Mouse (Mus musculus): ENCODE results near the gene Gdpgp1.

Gene Gdpgp1

GRCm38 (mm10) chr7:80197941-80198778, 34.5 kb upstream of the Gdpgp1 start:
- in situ Hi-C loops (cut with MboI; ENCODE audit: low pct_unique_long_range_greater_than_20kb in 1 of 2, low sequenced_read_pairs in 2 of 2, unreplicated experiment in 1 of 2) = no loop called here

DNA sequence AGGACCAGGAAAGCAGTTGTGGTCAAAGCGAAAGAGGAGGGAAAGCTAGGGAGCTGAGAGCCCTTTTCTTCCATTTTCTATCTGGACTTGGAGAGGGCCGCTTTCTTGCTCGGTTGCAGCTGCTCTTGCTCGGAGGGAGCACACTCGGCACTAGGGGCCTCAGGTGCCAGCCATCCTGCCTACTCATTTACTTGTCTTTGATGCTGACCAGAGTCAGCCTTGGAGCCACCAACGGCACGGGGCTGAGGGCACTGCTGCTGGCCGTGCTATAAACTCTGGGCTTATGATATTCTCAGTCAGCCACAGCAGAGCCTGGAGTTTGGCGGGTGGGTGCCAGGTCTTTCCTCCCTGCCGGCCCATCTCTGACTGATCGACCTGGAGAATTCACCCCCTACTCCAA, 33.8 kb upstream of the Gdpgp1 start:
- in situ Hi-C loops (cut with MboI; ENCODE audit: low pct_unique_long_range_greater_than_20kb in 1 of 2, low sequenced_read_pairs in 2 of 2, unreplicated experiment in 1 of 2) = no loop called here

DNA sequence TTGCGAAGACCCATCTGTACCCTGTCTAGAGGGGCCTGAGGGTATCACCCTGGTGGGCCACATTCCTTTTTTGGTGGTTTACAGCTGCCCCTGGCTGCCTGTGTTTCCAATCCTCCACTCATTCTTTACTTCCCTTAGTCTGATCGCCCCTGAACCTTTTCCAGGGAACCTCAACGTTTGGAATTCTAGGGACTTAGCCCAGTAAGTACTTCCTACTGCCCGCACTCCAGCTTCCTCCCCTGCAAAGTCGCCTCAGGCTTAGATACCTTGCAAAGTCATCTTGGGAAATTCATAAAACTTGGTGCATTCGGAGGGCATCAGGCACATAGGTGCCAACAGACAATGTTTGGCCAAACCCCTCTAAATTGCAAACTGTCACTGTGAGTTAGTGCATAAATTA, 33.4 kb upstream of the Gdpgp1 start:
- in situ Hi-C loops (cut with MboI; ENCODE audit: low pct_unique_long_range_greater_than_20kb in 1 of 2, low sequenced_read_pairs in 2 of 2, unreplicated experiment in 1 of 2) = no loop called here

DNA sequence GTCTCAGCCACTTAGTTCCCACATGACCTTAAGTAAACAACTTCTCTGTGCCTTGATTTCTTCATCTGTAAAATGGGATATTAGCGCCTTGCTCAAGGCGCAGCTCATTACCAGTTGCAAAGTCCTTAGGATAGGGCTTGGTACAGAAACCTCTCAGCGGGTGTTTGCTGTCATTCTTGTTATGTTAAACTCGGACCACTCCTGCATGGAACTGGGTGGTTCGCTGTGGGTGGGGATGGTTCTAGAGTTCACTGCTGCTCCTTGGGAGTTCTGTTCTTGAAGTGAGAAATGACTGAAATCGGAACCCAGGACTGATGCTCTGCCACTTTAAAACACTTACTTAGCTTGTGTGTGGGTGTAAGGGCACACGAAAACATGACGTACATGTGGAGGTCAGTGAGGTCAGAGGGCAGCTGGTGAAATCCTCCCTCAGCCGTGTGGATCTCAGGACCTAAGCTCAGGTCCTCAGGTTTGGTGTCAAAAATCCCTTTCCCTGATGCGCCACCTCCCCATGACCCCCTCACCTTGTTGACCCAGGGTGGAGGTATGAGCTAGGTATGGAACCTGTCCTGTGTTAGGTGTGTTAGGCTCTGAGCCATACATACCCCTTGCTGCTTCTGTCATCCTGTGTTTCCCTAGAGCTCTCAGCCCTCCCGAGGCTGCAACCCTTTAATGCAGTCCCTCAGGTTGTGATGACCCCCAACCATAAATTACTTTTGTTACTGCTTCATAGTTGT, 32.6 kb upstream of the Gdpgp1 start:
- in situ Hi-C loops (cut with MboI; ENCODE audit: low pct_unique_long_range_greater_than_20kb in 1 of 2, low sequenced_read_pairs in 2 of 2, unreplicated experiment in 1 of 2) = no loop called here

DNA sequence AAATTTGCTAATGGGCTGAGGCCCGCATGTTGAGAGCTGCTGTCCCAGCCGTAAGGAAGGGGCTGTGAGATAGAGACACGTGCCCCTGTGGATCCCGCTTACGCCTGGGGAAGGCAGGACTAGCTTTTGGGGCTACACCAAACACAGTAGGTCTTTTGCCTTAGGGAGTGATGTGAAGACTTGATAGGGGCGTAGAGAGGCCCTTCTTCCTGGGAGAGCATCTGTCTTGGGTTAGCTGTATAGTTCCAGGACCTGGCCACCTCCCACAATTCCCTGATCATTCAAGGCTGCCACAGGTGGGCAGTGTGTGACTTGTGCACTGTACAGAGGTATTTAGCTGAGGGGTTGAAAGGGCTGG, 32.1 kb upstream of the Gdpgp1 start:
- in situ Hi-C loops (cut with MboI; ENCODE audit: low pct_unique_long_range_greater_than_20kb in 1 of 2, low sequenced_read_pairs in 2 of 2, unreplicated experiment in 1 of 2) = no loop called here

DNA sequence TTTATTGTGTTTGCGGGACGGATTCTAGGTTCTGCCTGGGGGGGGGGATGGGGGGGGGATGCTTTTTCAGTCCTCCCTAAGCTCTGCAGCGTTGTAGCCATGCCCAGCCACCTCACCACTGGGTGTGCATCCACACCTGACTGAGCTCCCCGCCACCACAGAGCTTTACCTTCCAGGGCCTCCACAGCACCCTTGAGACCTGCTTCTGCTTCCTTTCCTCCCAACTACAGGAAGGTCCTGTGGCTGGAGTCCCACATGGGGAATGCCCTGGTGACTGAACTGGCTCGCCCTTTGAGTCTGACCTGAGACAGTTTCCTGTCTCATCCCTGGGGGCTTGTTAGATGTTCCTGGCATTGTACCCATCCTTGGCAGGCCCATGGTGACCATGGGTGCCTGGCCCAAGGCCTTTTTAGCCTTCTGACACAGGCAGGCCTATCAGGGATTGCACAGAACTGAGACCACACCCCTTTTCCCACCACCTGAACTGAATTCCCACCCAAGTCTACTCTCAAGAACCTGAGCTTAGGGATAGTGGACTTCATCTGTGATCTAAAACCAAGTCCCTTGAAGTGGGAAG, 31.6 kb upstream of the Gdpgp1 start:
- in situ Hi-C loops (cut with MboI; ENCODE audit: low pct_unique_long_range_greater_than_20kb in 1 of 2, low sequenced_read_pairs in 2 of 2, unreplicated experiment in 1 of 2) = no loop called here

- in situ Hi-C loops (cut with MboI; ENCODE audit: low pct_unique_long_range_greater_than_20kb in 1 of 2, low sequenced_read_pairs in 2 of 2, unreplicated experiment in 1 of 2) = no loop called here
These were observed 30.7 kb upstream of the Gdpgp1 start for GRCm38 (mm10) chr7:80201888-80202540.

- in situ Hi-C loops (cut with MboI; ENCODE audit: low pct_unique_long_range_greater_than_20kb in 1 of 2, low sequenced_read_pairs in 2 of 2, unreplicated experiment in 1 of 2) = no loop called here
These were observed 29.7 kb upstream of the Gdpgp1 start for GRCm38 (mm10) chr7:80202961-80203360.

DNA sequence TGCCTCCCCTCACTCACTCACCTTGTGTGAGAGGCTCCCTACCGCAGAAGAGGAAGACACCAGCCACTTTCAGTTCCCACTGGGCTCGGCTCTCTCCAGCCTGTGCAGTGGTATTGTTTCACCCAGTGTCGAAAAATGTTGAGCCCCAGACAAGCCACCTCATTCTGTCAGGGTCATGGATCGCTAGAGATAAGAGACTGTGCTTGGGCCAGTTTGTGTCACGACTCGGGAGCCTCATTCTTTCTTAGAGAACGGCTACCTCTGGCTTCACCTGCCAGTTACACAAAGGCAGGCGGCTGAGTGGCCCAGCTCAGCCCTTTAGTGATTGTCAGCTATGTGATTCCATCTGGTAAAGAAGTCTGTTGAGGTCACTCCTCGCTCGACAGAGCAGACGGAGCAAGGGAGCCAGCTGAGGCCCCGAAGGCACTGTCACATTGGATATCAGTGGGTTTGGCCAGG, 29.0 kb upstream of the Gdpgp1 start:
- in situ Hi-C loops (cut with MboI; ENCODE audit: low pct_unique_long_range_greater_than_20kb in 1 of 2, low sequenced_read_pairs in 2 of 2, unreplicated experiment in 1 of 2) = no loop called here

DNA sequence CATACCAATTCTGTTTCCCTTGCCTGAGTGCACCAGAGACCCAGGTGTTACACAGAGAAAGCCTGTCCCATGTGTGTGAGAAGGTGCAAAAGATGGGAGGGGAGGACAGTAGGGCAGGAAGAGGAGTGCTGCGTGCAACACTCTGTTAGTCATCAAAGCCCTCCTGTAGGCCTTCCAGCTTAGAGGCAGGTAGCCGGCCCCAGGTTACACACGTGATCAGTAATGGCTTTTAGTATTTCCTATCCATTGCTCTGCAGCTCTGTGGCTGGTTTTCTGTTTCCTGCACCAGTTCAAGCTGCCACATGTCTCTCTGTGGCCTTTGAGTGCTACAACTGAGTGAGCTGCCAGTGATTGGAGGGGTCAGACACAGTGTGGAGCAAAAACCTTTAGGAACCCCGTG, 28.3 kb upstream of the Gdpgp1 start:
- in situ Hi-C loops (cut with MboI; ENCODE audit: low pct_unique_long_range_greater_than_20kb in 1 of 2, low sequenced_read_pairs in 2 of 2, unreplicated experiment in 1 of 2) = no loop called here

GRCm38 (mm10) chr7:80204961-80205360, 27.7 kb upstream of the Gdpgp1 start:
- in situ Hi-C loops (cut with MboI; ENCODE audit: low pct_unique_long_range_greater_than_20kb in 1 of 2, low sequenced_read_pairs in 2 of 2, unreplicated experiment in 1 of 2) = no loop called here

- in situ Hi-C loops (cut with MboI; ENCODE audit: low pct_unique_long_range_greater_than_20kb in 1 of 2, low sequenced_read_pairs in 2 of 2, unreplicated experiment in 1 of 2) = no loop called here
These were observed 26.7 kb upstream of the Gdpgp1 start for GRCm38 (mm10) chr7:80205705-80206589.

DNA sequence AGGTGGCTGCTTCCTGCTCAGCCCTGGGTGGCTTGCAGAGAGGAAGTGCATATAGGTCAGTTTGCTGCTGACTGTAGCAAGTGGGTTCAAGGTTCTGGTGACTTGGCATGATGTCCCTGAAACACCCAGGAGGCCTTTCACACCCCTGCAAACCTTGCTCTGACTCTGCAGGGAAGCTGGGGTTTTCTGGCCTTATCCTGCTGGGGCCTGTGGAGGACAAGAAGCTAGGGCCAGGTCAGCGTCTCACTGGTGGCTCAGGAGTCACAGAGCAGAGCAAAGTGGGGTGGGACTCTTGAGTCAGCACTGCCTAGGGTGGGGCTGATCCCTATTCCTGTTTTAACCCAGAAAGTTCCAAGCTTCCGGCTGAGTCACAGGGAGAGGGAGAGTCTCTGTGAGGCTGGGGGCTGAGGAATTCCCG, 25.3 kb upstream of the Gdpgp1 start:
- in situ Hi-C loops (cut with MboI; ENCODE audit: low pct_unique_long_range_greater_than_20kb in 1 of 2, low sequenced_read_pairs in 2 of 2, unreplicated experiment in 1 of 2) = no loop called here

DNA sequence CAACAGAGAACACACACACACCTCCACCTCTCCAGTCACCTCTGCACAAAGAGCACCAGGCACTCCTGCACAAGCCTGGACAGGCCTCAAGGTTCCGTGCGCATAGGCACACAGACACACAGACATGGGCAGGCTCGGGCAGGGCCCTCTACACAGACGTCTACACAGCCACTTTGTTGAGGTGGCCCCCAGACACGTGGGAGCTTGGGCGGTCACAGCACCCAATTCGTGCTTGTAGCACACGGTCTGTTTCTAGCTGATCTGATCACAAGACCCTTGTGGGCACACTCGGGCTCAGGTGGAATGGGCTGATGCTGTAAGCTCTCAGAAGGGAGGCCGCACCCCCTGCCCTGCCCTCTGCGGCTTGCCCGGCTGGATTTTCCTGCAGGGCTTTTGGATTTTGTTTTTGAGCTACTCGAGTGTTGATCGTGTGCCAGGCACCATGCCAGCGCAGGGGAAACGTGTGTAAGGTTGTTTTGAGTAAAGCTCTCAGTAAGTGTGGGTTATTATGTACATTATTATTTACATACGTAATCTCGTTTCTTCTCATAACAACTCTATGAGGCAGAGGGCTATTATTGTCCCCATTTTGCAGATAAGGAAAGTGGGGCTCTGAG, 24.5 kb upstream of the Gdpgp1 start:
- in situ Hi-C loops (cut with MboI; ENCODE audit: low pct_unique_long_range_greater_than_20kb in 1 of 2, low sequenced_read_pairs in 2 of 2, unreplicated experiment in 1 of 2) = no loop called here

DNA sequence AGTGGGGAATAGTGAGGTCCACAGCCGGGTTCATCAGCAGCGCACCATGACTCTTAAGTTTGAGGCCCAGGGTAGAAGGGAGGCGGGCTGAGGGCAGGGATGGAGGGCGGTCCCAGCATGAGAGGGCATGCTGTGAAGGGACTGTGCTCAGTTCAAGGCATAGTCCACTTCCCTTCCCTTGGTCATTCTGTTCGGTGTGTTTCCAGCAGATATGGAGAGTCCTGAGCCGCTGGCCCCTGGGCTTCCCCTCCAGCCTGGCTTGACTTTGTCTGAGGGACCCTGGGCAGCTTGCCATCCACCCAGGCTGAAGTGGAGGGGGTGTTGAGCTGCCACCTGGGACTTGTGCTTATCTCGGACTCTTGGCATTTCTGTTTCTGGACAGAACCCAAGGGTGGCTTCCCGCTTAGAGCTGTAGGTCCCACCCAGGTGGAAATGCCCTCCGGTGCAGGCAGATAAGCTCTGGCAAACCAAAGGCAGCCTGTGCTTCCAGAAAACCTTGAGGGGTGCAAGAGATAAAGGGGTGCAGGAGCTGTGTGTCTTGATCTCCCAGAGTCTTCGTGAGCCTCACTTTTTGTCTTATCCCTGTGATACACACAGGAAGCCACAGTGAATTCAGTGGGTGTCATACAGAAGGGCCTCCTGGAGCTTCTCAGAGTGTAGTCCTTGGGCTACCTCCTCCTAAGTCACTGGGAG, 23.8 kb upstream of the Gdpgp1 start:
- in situ Hi-C loops (cut with MboI; ENCODE audit: low pct_unique_long_range_greater_than_20kb in 1 of 2, low sequenced_read_pairs in 2 of 2, unreplicated experiment in 1 of 2) = no loop called here

- in situ Hi-C loops (cut with MboI; ENCODE audit: low pct_unique_long_range_greater_than_20kb in 1 of 2, low sequenced_read_pairs in 2 of 2, unreplicated experiment in 1 of 2) = no loop called here
These were observed 23.0 kb upstream of the Gdpgp1 start for GRCm38 (mm10) chr7:80209669-80210068.

DNA sequence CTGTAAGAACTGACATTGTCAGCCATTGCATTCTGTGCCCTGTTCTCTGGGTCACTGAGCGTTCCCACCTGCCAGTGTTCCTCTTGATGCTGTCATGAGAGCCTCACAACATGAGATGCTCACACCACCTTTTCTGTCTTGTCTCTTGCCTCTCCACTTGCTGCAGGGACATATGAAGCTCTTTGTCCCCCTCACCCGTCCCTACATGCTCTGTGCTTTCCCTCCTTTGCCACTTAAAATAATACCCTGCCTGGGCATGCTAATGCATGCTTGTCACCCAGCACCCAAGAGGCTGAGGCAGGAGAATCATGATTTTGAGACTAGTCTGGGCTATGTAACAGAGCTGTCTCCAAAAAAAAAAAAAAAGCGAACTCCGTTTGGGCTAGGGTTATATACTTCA, 21.7 kb upstream of the Gdpgp1 start:
- in situ Hi-C loops (cut with MboI; ENCODE audit: low pct_unique_long_range_greater_than_20kb in 1 of 2, low sequenced_read_pairs in 2 of 2, unreplicated experiment in 1 of 2) = no loop called here
